Mouse (Mus musculus): ENCODE data around the gene Anks1b. TPM values are rescaled to one million over a fixed set of nuclear protein-coding genes. Genes with fewer than 3 reads are reported as not detected.
A peak's percentile ranks its signal among the peaks of the same experiment; 100 is the strongest.

Gene Anks1b
- total RNA-seq, 2 experiments from 2014 or later, result 488 to 500 TPM

- DNase-seq (ENCODE audit: low spot score in 2 of 2), result no peak
These were observed 966.5 kb downstream of the Anks1b start for GRCm38 (mm10) chr10:90839611-90840335.

DNA sequence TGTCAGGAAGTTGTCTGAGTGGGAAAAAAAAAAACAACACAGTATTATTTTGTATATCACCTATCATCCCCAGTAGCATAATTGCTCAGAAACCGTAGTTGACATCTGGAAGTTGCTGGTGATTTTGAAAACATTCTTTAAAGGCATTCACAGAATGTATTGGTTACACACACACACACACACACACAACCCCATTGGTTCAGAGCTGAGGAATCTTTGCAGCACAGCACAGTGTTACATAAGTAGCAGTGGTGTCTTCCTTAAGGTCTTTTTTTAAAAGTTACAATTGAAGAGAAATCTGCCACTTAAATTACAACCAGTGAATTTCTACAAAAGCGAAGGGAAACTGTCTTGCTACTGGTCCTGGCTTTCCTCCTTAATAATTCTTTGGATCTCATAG lies 969.1 kb downstream of the Anks1b start:
- DNase-seq (ENCODE audit: low spot score in 2 of 2), result no peak

DNA sequence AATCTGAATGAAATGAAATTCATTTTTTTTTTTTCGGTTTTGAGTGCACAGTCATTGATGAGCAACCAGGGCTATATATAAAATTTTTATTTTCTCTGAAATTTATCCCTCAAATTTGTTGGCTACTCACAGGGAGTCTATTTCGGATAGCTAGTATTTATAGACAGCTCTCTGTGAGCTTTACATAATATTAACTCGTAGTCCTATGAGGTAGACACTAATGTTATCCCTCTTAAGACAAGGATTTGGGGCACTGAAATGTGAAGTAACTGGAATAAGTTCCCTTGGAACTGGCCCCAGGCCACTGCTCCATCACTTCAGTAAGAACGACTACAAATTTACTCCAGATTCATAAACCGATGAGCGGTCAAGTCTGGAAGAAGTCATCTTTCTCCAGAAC lies 977.8 kb downstream of the Anks1b start:
- no peak for DNase-seq (ENCODE audit: low spot score in 2 of 2)

DNA sequence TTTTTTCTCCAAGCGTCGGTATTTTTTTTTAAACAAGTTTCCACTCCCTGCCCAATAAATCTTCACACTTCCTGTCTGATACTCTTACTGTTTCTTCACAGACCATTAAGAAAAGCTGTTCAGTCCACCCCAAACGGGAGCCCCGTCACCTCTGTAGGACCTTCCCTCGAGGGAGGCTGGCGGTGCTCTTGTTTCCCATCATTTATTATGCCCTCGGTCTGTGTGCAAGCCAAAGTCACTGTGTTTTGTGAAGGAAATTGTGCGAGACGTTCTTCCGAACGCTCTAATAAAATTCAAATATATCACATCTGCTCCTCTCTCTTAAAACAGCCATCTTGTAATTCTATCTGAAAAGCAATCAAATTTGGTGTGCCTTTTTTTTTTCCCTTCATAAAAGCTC lies 978.7 kb downstream of the Anks1b start:
- no peak for DNase-seq (ENCODE audit: low spot score in 2 of 2)

- DNase-seq (ENCODE audit: low spot score in 2 of 2), result no peak
These were observed 979.1 kb downstream of the Anks1b start for GRCm38 (mm10) chr10:90852432-90852831.

DNA sequence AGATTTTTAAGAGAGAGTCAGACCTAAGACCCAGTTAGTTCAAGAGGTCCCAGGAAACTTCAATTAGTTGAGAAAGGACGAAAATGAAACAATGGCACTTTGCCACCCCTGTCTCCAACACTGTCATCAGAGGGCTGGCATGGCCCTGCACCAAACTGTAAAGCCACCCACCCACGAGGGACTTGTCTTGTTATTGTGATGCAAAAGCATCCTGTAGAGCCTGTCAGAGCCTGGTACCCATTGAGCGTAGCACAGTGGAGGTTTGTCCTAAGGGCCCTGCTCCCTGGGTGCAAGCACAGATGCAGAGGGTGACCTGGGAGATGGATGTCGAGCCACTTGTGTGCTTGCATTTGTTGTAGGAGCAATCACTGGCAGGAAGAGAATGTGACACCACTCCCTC lies 983.4 kb downstream of the Anks1b start:
- DNase-seq (ENCODE audit: low spot score in 2 of 2), result peak in 1 of 2 experiments; percentile 62

- peak; percentile 79 to 94 for DNase-seq (ENCODE audit: low spot score in 2 of 2)
These were observed 986.6 kb downstream of the Anks1b start for GRCm38 (mm10) chr10:90859665-90860523.

GRCm38 (mm10) chr10:90863881-90864598 lies 990.7 kb downstream of the Anks1b start:
- DNase-seq (ENCODE audit: low spot score in 2 of 2), result no peak

- DNase-seq (ENCODE audit: low spot score in 2 of 2), result no peak
These were observed 991.2 kb downstream of the Anks1b start for GRCm38 (mm10) chr10:90864599-90864889.

- DNase-seq (ENCODE audit: low spot score in 2 of 2), result peak in 1 of 2 experiments; percentile 45
These were observed 999.9 kb downstream of the Anks1b start for GRCm38 (mm10) chr10:90873204-90873603.

DNA sequence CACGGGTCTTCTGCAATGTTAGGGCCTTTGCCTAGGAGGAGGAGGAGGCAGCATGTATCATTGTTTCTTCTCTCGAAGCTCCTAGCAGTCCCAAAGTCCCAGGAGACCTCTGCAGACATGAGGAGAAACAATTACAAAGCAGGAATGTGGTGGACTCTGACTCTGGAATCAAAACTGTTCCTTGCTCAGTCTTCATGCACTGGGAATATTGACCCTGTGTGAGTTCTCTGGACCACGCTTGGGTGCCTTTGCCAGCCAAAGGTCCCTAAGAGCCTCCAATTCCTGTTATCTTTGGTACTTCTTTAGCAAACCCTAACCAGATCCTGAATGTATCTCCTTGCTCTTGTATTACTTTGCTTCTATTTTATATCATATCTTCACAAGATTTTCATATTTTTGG lies 1000.9 kb downstream of the Anks1b start:
- no peak for DNase-seq (ENCODE audit: low spot score in 2 of 2)

DNA sequence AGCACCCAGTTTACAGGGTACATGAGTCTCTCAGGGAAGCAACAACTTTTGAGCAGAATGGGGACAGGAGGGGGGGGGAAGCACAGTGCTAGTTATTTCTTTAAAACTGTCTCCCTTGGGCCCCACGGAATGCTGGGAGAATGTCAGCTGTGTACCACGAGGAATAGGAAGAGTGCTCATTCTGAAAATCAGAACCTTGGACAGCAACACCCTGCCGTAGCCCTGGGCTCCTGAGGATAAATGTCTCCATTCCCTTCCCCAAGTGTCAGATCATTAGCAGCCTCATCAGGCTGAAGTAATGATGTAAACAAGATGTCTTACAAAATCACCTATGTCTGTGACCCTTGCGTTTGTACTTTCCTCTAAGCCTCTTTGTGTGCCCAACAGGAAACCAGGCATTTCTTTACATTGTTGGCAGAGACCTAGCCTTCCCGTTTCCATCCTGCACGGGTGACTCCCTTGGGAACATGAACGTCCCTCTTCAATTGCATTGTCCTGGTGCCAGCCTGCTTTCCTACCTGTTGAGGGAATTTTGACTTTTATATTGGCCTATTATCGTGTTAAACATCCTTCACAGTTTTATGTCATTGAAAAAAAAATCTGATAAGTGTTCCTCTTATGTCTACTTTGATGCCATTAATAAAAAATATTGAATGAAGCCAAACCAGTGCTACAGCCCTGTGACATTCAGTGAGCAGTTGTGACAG lies 1007.7 kb downstream of the Anks1b start:
- no peak for DNase-seq (ENCODE audit: low spot score in 2 of 2)

DNA sequence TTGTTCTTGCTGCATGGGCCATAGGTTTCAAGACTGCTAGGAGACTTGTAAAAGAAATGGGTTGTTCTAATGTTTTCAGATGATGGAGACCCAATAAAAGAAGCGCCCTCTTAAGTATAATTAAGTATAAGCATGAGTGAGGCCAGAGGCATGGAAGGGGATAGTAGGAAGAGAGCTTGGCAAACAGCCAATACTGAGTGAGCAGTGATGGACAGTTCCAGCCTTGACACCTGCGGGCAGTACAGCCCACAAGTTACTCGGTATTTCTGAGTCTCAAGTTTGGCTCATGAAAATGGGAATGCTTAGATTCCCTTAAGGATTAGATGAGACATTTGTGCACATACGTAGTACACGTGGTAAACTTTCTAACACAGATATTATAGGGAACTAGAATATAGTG lies 1016.3 kb downstream of the Anks1b start:
- DNase-seq (ENCODE audit: low spot score in 2 of 2), result no peak

GRCm38 (mm10) chr10:90892728-90893127 lies 1019.4 kb downstream of the Anks1b start:
- DNase-seq (ENCODE audit: low spot score in 2 of 2), result peak; percentile 78 to 86

DNA sequence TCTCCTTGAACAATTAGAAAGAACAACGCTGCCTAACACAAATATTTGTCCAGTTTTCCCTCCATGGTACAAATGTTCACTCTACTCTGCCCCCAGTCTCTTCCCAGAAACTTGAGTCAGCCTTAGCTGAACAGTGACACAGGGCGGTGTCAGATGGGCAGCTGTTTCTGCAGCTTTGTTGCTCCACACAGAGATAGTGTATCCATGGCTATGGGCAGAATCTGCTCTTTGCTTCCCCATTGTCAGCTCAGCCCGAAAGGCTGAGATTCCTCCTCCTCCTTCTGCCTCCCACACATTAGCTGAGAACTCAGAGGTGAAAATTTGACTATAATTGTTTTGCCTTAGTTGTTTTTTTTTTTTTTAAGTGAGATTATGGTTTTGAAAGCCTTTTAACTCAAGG lies 1024.6 kb downstream of the Anks1b start:
- peak; percentile 30 to 43 for DNase-seq (ENCODE audit: low spot score in 2 of 2)

- DNase-seq (ENCODE audit: low spot score in 2 of 2), result no peak
These were observed 1030.9 kb downstream of the Anks1b start for GRCm38 (mm10) chr10:90904185-90904584.

- DNase-seq (ENCODE audit: low spot score in 2 of 2), result no peak
These were observed 1034.1 kb downstream of the Anks1b start for GRCm38 (mm10) chr10:90907381-90907780.

DNA sequence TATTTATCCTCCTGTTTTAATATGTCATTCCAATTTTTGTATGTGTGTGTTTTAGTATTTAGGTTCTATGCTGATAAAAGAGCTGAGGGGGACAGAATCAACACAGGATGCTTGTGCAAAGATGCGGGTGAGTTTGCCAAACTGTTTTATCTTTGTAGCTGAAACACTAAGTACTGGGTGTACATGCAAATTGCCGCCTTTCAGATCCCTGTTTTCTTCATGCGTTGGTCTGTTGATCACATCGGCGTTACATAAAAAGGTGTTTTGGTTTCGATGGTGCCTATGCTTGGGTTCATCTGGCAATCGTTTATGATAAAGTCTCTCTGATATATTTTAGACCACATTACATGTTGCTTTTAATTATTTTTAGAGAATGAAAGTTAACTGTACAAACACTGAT lies 1050.2 kb downstream of the Anks1b start:
- DNase-seq (ENCODE audit: low spot score in 2 of 2), result peak in 1 of 2 experiments; percentile 65

DNA sequence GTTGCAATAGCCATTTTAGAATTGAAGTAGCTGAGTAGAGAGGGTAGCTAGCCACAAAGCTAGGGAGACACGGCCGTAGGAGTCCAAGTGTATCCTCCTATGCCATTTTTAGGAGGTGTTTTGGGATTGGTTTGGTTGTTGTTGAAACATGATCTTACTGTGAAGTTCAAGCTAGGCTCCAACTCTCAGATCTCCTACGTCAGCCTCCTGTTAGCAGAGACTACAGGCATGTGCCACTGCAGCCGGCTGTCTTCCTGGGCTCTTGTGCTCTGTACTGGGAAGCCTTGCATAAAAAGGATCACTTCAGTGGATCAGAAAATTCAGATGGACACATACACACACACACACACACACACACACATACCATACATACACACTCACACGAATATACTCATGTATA lies 1059.8 kb downstream of the Anks1b start:
- DNase-seq (ENCODE audit: low spot score in 2 of 2), result no peak

- no peak for DNase-seq (ENCODE audit: low spot score in 2 of 2)
These were observed 1061.4 kb downstream of the Anks1b start for GRCm38 (mm10) chr10:90934678-90935077.

DNA sequence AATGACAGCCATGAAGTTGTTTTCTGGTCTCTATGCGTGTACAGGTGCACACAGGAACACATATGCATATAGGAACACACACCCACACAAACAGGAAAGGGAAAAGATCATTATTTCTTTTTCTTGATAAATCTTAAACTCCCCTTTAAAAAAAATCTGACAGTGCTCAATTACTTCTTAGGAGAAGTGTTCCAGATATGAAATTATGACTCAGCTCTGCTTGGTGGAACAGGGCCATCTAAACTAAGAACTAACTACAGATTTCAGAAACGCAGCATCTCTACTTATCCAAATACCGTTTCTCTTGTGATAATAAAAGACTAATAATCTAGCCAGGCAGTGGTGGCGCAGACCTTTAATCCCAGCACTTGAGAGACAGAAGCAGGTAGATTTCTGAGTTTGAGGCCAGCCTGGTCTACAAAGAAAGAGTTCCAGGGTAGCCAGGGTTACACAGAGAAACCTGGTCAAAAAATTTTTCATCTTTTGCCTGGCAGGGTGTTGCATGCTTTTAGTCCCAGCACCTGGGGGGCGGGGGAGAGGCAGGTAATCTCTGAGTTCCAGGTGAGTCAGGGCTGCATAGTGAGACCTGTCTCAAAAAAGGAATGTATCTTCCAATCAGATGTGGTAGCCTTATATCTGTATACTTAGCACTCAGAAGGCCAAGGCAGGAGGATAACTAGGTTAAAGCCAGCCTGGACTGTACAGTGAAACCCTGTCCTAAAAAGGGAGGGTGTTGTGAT lies 1064.6 kb downstream of the Anks1b start:
- no peak for DNase-seq (ENCODE audit: low spot score in 2 of 2)
